Mouse (Mus musculus) myocyte (in vitro differentiated cells): ENCODE data around the gene Apex1.

Experiments
- CEBPB ChIP-seq: IDR thresholded peaks from 2 replicates; pipeline ENCODE4 v1.6.1; 2011; ENCODE audit warnings: mild to moderate bottlenecking, moderate library complexity; ENCODE audit not compliant: poor library complexity, insufficient read depth, severe bottlenecking
- E2F4 ChIP-seq: IDR thresholded peaks from one replicate; pipeline ENCODE4 v1.6.1; 2011; ENCODE audit warnings: mild to moderate bottlenecking, control low read depth, moderate library complexity; ENCODE audit not compliant: insufficient read depth
- MAX ChIP-seq: IDR thresholded peaks from one replicate; pipeline ENCODE4 v1.6.1; 2011; ENCODE audit warnings: low read depth, mild to moderate bottlenecking, control low read depth
- MYOD1 ChIP-seq, 3 experiments: IDR thresholded peaks; one replicate each; pipeline ENCODE4 v1.6.1; 2011; ENCODE audit warnings: control low read depth in 2 of 3, low read depth in 2 of 3, mild to moderate bottlenecking in 2 of 3, moderate library complexity in 1 of 3; ENCODE audit not compliant: insufficient read length in 2 of 3, control insufficient read depth in 1 of 3
- MYOG ChIP-seq, 3 experiments: IDR thresholded peaks; one replicate each; pipeline ENCODE4 v1.6.1; 2011; ENCODE audit warnings: control low read depth in 2 of 3, low read depth in 2 of 3, mild to moderate bottlenecking in 2 of 3; ENCODE audit not compliant: insufficient read length in 2 of 3, control insufficient read depth in 1 of 3, insufficient read depth in 1 of 3
- POLR2A ChIP-seq: IDR thresholded peaks from one replicate; pipeline ENCODE4 v1.6.1; 2011; ENCODE audit warnings: low read depth, mild to moderate bottlenecking, control low read depth, moderate library complexity; ENCODE audit not compliant: insufficient read length
- POLR2AphosphoS2 ChIP-seq: IDR thresholded peaks from one replicate; pipeline ENCODE4 v1.6.1; 2011; ENCODE audit warnings: low read depth, control low read depth; ENCODE audit not compliant: insufficient read length
- SRF ChIP-seq: IDR thresholded peaks from one replicate; pipeline ENCODE4 v1.6.1; 2011; ENCODE audit warnings: low read depth; ENCODE audit not compliant: control insufficient read depth, insufficient read length
- TCF12 ChIP-seq: IDR thresholded peaks from one replicate; pipeline ENCODE4 v1.6.1; 2011; ENCODE audit warnings: mild to moderate bottlenecking, control low read depth; ENCODE audit not compliant: poor library complexity, insufficient read depth, severe bottlenecking
- TCF3 ChIP-seq: IDR thresholded peaks from one replicate; pipeline ENCODE4 v1.6.1; 2011; ENCODE audit warnings: low read depth, control low read depth; ENCODE audit not compliant: insufficient read length

DNA sequence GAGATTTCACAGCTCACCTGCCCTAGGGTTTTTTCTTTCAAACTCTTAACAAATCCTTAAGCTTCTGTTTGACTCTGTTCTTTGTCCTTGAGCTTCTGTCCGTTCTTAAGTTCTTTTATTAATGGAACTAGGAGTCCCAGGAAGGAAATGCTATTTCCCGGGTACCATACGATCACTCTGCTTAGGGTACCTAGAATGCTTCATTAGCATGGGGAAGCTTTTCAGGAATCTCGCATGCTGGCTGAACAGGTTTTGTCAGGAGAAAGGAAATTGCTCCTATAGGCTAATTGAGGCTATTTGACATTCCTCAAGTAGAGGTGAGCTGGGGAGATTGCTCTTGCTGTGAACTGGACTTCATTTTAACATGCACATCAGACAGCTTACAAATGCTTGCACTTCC lies 48.9 kb downstream of the Apex1 start:
- TF ChIP-seq E2F4 = no peak
- TF ChIP-seq POLR2A = no peak
- no peak for TF ChIP-seq TCF12
- TF ChIP-seq SRF = no peak
- TF ChIP-seq TCF3 = no peak
- TF ChIP-seq CEBPB = no peak
- no peak for TF ChIP-seq MYOG (IDR thresholded peaks at IDR 0.05; ENCODE audit: control insufficient read depth in 1 of 3, insufficient read depth in 1 of 3, insufficient read length in 2 of 3, low read depth in 2 of 3)
- no peak for TF ChIP-seq MAX
- no peak for TF ChIP-seq POLR2AphosphoS2
- TF ChIP-seq MYOD1 (IDR thresholded peaks at IDR 0.05; ENCODE audit: control insufficient read depth in 1 of 3, insufficient read length in 2 of 3, low read depth in 2 of 3) = no peak
